Mouse (Mus musculus) liver, embryonic 14.5 days (tissue): Measurements from ENCODE around the gene Tnik.

Source experiments
- CTCF ChIP-seq: IDR thresholded peaks from 2 replicates; pipeline ENCODE4 v1.5.1; 2016; ENCODE audit warnings: antibody characterized with exemption, low read depth, control low read depth
- EP300 ChIP-seq: IDR thresholded peaks from 2 replicates; pipeline ENCODE4 v1.6.1; 2016; ENCODE audit warnings: antibody characterized with exemption, low read depth

- no peak for TF ChIP-seq CTCF
- no peak for TF ChIP-seq EP300
Observed at GRCm38 (mm10) chr3:28725203-28725602, 462.2 kb downstream of the Tnik start.
